Mouse (Mus musculus) CH12.LX (cell line): ENCODE data around the gene Pdgfa. TPM values are rescaled to one million over a fixed set of nuclear protein-coding genes. Genes with fewer than 3 reads are reported as not detected.

Experiments
- DNase-seq: peaks from one replicate; pipeline ENCODE4 v3.0.0-alpha.2; 2013; ENCODE audit errors: extremely low read depth
- H3K27ac ChIP-seq: 2 replicates; pipeline ENCODE4 v1.5.1; 2012; ENCODE audit warnings: low read depth, mild to moderate bottlenecking, control low read depth, moderate library complexity; ENCODE audit not compliant: insufficient read depth
- H3K27me3 ChIP-seq: replicated peaks from 2 replicates; pipeline ENCODE3; 2012; ENCODE audit warnings: inconsistent platforms
- H3K36me3 ChIP-seq, 2 experiments: replicated peaks in 1 of 2; 2 replicates each; pipeline versions ENCODE3 to v1.6.1; 2012; ENCODE audit warnings: inconsistent platforms in 1 of 2, low read length in 1 of 2, mild to moderate bottlenecking in 1 of 2, mixed read lengths in 1 of 2, moderate library complexity in 1 of 2; ENCODE audit not compliant: control insufficient read depth in 1 of 2, insufficient read depth in 1 of 2
- H3K4me1 ChIP-seq, 2 experiments: 2 replicates each; pipeline ENCODE4 v1.6.1; 2012; ENCODE audit warnings: inconsistent platforms in 1 of 2, moderate library complexity in 1 of 2; ENCODE audit not compliant: insufficient read depth in 2 of 2, control insufficient read depth in 1 of 2
- H3K4me2 ChIP-seq: 2 replicates; pipeline ENCODE4 v1.6.1; 2012; ENCODE audit warnings: low read depth, mild to moderate bottlenecking, control low read depth; ENCODE audit not compliant: poor library complexity, insufficient read depth, severe bottlenecking
- H3K4me3 ChIP-seq, 3 experiments: fragments of 150-350 bp in 1 of 3; sonication (generic) in 1 of 3; replicated peaks in 1 of 3; 2 replicates each; pipeline versions ENCODE3 to v1.5.1; 2011 to 2012; ENCODE audit warnings: low read depth in 2 of 3, low read length in 2 of 3, mild to moderate bottlenecking in 2 of 3, moderate library complexity in 2 of 3, control low read depth in 1 of 3, improper control_type of control experiment in 1 of 3, inconsistent platforms in 1 of 3, mixed read lengths in 1 of 3; ENCODE audit not compliant: poor library complexity in 1 of 3
- H3K79me2 ChIP-seq: replicated peaks from 2 replicates; pipeline ENCODE4 v1.6.1; 2012; ENCODE audit warnings: mild to moderate bottlenecking, moderate library complexity; ENCODE audit not compliant: control insufficient read depth, poor library complexity, insufficient read depth, severe bottlenecking; ENCODE audit errors: extremely low read depth
- H3K9ac ChIP-seq: 2 replicates; pipeline ENCODE4 v1.6.1; 2012; ENCODE audit warnings: low read depth, mild to moderate bottlenecking, control low read depth, moderate library complexity; ENCODE audit not compliant: insufficient read depth
- H3K9me3 ChIP-seq: replicated peaks from 2 replicates; pipeline ENCODE3; 2012; ENCODE audit warnings: low read length, inconsistent platforms, mixed read lengths
- CHD1 ChIP-seq: IDR thresholded peaks from 2 replicates; pipeline ENCODE4 v1.6.1; 2012; ENCODE audit warnings: low read depth, low read length, improper control_type of control experiment, inconsistent platforms
- CTCF ChIP-seq, 2 experiments: IDR thresholded peaks in 1 of 2; conservative IDR thresholded peaks in 1 of 2; 2 replicates each; pipeline ENCODE4 v1.5.1; 2011 to 2012; ENCODE audit warnings: low read depth in 2 of 2, low read length in 2 of 2, improper control_type of control experiment in 1 of 2, inconsistent platforms in 1 of 2, mild to moderate bottlenecking in 1 of 2, moderate library complexity in 1 of 2
- E2F4 ChIP-seq: IDR thresholded peaks from 2 replicates; pipeline ENCODE4 v1.6.1; 2011; ENCODE audit warnings: low read depth, low read length, improper control_type of control experiment; ENCODE audit not compliant: insufficient replicate concordance
- JUN ChIP-seq: IDR thresholded peaks from 2 replicates; pipeline ENCODE4 v1.6.1; 2011; ENCODE audit warnings: low read depth, mild to moderate bottlenecking, low read length, improper control_type of control experiment, moderate library complexity; ENCODE audit not compliant: insufficient read depth
- JUND ChIP-seq: conservative IDR thresholded peaks from 2 replicates; pipeline ENCODE4 v1.6.1; 2011; ENCODE audit warnings: low read depth, low read length, improper control_type of control experiment
- MAX ChIP-seq: IDR thresholded peaks from 2 replicates; pipeline ENCODE4 v1.6.1; 2011; ENCODE audit warnings: low read length, improper control_type of control experiment
- NELFE ChIP-seq: IDR thresholded peaks from 2 replicates; pipeline ENCODE4 v1.6.1; 2011; ENCODE audit warnings: low read depth, low read length, improper control_type of control experiment
- NRF1 ChIP-seq: IDR thresholded peaks from 2 replicates; pipeline ENCODE4 v1.6.1; 2014; ENCODE audit warnings: low read depth, mild to moderate bottlenecking, inconsistent platforms, low read length, improper control_type of control experiment, moderate library complexity
- PAX5 ChIP-seq: IDR thresholded peaks from 2 replicates; pipeline ENCODE4 v1.6.1; 2012; ENCODE audit warnings: low read length, inconsistent platforms, mixed read lengths
- RAD21 ChIP-seq: IDR thresholded peaks from 2 replicates; pipeline ENCODE4 v1.6.1; 2011; ENCODE audit warnings: low read depth, mild to moderate bottlenecking, low read length, improper control_type of control experiment, moderate library complexity
- SMC3 ChIP-seq: IDR thresholded peaks from 2 replicates; pipeline ENCODE4 v1.6.1; 2011; ENCODE audit warnings: low read depth, low read length, improper control_type of control experiment
- UBTF ChIP-seq: IDR thresholded peaks from 2 replicates; pipeline ENCODE4 v1.6.1; 2012; ENCODE audit warnings: low read depth, mild to moderate bottlenecking, inconsistent platforms, low read length, improper control_type of control experiment, moderate library complexity
- ZC3H11A ChIP-seq: IDR thresholded peaks from 2 replicates; pipeline ENCODE4 v1.6.1; 2012; ENCODE audit warnings: low read depth, mild to moderate bottlenecking, inconsistent platforms, low read length, improper control_type of control experiment
- dilution Hi-C: fragments of 300-500 bp; cut with MboI; formaldehyde crosslinking; loops from 2 replicates; pipeline ENCODE4 v1.14.3; 2020; ENCODE audit warnings: low sequenced_read_pairs; ENCODE audit not compliant: extremely low pct_unique_long_range_greater_than_20kb, extremely low pct_ligation_motif_present
- in situ Hi-C: fragments of 300-500 bp; cut with MboI; formaldehyde crosslinking; loops from 3 replicates; pipeline ENCODE4 v1.14.3; 2019; ENCODE audit warnings: low sequenced_read_pairs, low pct_ligation_motif_present, low pct_unique_long_range_greater_than_20kb, mixed read lengths
- polyA plus RNA-seq: library from polyadenylated mRNA; unstranded; fragments of >175 nt; gene quantifications from 2 replicates; pipeline ENCODE4 v1.2.1, GENCODE M21; 2012; ENCODE audit warnings: low read depth; ENCODE audit not compliant: insufficient read length
- total RNA-seq, 2 experiments: library from RNA; depleted of rRNA; stranded (reverse); fragments of 300-350 nt in 1 of 2; fragments of >200 nt in 1 of 2; gene quantifications; 2 replicates each; pipeline ENCODE4 v1.2.3; 2012 to 2014

Gene Pdgfa
- total and polyA plus RNA-seq, 3 experiments: 26.5 to 30.7 (median 27.5) TPM

- no peak overlapping the region for H3K27ac ChIP-seq
- TF ChIP-seq NELFE (no peak), NRF1 (no peak), MAX (no peak), E2F4 (no peak), UBTF (no peak), JUN (no peak)
- no peak overlapping the region for H3K4me2 ChIP-seq
- no peaks in the 10 kb centered on the region for H3K4me1 ChIP-seq
- dilution Hi-C loops (no loop called here), in situ Hi-C loops (no loop called here)
- no peaks in the 10 kb centered on the region for H3K79me2 ChIP-seq
- H3K9ac ChIP-seq: no peak overlapping the region
- no peak overlapping the region for H3K4me3 ChIP-seq
- no peak for DNase-seq
- no peaks in the 10 kb centered on the region for H3K36me3 ChIP-seq
- H3K27me3 ChIP-seq: no peaks in the 10 kb centered on the region
- H3K9me3 ChIP-seq: no peaks in the 10 kb centered on the region
Measured at GRCm38 (mm10) chr5:139015097-139015496, 17.9 kb upstream of the Pdgfa start.

DNA sequence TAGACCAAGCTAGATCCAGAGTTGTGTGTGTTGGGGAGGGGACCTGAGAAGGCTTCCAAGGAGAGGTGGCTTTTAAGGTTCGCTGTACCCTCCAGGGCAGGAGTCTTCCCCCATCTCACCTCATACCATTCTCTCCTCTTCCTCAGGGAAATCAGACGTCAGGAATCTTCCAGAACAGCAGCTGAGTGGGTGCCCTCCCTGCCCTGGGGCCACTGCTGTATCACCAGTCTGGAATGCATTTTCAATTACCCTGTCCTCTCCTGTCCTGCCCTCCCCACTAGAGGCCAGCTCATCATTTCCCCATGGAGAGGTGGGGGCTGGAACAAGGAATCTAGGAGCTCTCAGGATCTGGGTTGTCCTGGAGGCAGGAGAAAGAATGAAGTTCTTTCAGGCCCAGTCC, 13.5 kb upstream of the Pdgfa start:
- TF ChIP-seq CHD1 (no peak), PAX5 (no peak), NRF1 (no peak)
- TF ChIP-seq, all 38 proteins: peak for 0
- no peak for DNase-seq
- no peak overlapping the region for H3K9ac ChIP-seq
- H3K27me3 ChIP-seq: no peaks in the 10 kb centered on the region
- H3K27ac ChIP-seq: no peak overlapping the region
- dilution Hi-C loops (no loop called here), in situ Hi-C loops (no loop called here)
- no peaks in the 10 kb centered on the region for H3K9me3 ChIP-seq
- no peak overlapping the region for H3K4me2 ChIP-seq
- peaks cover 0 to 8% of the 10 kb centered on the region in 2 experiments; a peak in 1 of 4 replicates for H3K4me1 ChIP-seq
- no peaks in the 10 kb centered on the region for H3K79me2 ChIP-seq
- no peak overlapping the region for H3K4me3 ChIP-seq
- H3K36me3 ChIP-seq: no peaks in the 10 kb centered on the region

DNA sequence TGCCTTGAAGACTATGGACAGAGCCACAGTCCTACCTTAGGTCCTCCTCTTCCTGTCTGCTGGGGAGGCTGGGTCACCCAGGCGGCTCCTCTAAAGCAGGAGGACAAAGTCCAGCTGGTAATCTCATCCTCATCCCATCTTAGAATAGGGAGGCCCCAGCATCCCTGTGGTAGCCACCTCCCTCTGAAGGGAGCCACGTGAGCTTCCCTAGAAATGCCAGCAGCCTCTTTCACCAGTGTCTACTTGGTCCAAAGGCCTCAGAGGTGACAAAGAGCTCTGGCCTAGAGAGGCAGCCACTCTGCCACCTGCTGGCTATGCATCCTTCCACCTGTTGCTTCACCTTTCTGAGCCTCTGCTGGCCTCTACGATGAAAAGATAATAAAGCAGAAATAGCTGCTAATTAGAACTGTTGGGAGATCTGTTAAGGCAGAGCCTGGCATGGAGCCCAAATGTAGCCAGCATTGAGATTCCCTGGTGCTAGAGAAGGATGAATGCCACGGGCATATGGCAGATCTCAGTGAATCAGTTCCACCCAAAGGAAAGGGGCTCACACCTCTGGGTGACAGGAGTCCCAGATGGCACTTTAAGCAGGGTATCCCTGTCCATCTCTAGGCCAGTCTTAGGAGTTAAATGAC, 10.1 kb upstream of the Pdgfa start:
- in situ Hi-C loops (loop anchor here (5.0 kb wide), 1 partner anchor 150 kb away; no protein-coding TSS in a partner anchor), dilution Hi-C loops (no loop called here)
- peaks cover 0 to 8% of the 10 kb centered on the region in 2 experiments; a peak in 1 of 4 replicates for H3K4me1 ChIP-seq
- H3K27ac ChIP-seq: no peak overlapping the region
- peak; percentile 46 for DNase-seq
- no peak overlapping the region for H3K9ac ChIP-seq
- no peak overlapping the region for H3K4me2 ChIP-seq
- H3K4me3 ChIP-seq: no peak overlapping the region
- TF ChIP-seq ZC3H11A: peak; percentile 77
- peak in 1 of 2 experiments; percentile 87; a peak in 2 of 4 replicates for TF ChIP-seq CTCF (conservative IDR thresholded peaks at IDR 0.05 in 1 of 2, IDR thresholded peaks at IDR 0.05 in 1 of 2; ENCODE audit: low read depth in 2 of 2, low read length in 2 of 2)
- TF ChIP-seq JUND: no peak
- peak; percentile 98 for TF ChIP-seq SMC3
- TF ChIP-seq RAD21: peak; percentile 76
- TF ChIP-seq, all 38 proteins: peak for 4
- Histone ChIP-seq H3K79me2 (no peaks in the 10 kb centered on the region), H3K9me3 (peaks cover under 1% of the 10 kb centered on the region), H3K36me3 (no peaks in the 10 kb centered on the region), H3K27me3 (no peaks in the 10 kb centered on the region)
